Mouse (Mus musculus) sigmoid colon, adult 10 weeks (tissue): Measurements from ENCODE around the gene Olfr1012. TPM values are rescaled to one million over a fixed set of nuclear protein-coding genes. Genes with fewer than 3 reads are reported as not detected.

Experiments used
- polyA plus RNA-seq: library from polyadenylated mRNA; stranded (reverse); fragments of 350-450 nt; fragmentation: Illumina TruSeq; extraction: RNeasy Lipid Tissue Mini Kit (QIAGEN cat#74804); gene quantifications from one replicate; pipeline ENCODE4 v1.2.3, GENCODE M21; 2014; ENCODE audit warnings: low read depth, low replicate concordance

The Olfr1012 gene
- not detected for polyA plus RNA-seq

DNA sequence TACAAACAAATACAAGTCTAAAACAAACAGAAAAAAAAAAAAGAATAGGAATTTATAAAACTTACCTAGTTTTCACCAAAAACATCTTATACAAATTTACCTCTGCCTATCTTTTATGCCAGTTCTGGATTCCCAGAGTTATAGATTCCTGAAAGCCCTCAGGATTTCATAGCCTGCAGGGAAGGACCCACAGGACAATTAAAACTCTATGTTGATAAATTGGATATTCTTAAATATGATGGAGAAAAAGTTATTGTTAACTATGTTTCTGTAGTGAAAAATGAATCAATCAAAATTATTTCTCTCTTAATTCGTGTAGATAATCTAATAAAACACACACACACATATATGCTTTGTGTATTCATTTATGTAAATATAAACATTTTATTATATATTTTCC lies at the start of gene Olfr1012:
Olfr1012 (minus strand) TSS at position 101 of the 400 bp plus-strand sequence.

GRCm38 (mm10) chr2:85802444-85802843 lies 39.9 kb upstream of the Olfr1012 start, which contains the start of gene Olfr1016:
Gene Olfr1016, minus strand, starts transcription at chr2:85802544.

DNA sequence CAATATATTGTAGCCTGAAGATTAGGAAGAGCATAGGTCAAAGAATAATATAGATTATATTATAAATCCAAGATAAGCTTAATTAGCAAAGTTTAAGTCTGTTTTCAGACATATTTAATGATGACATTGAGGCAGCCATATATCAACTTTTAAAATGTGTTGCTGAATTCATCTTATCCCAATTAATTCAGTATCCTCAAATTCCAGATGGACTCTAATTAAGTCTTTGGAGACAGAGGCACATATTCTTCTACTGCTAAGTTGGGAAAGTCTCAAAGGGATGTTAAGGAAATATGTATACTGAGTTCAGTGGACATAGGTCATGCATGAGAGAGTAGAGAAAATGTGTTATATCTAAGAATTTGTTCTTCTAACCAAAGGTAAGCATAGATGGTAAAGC lies 19.2 kb upstream of the Olfr1012 start, which contains the start of gene Olfr1015:
Olfr1015 (plus strand) TSS at position 301 of the 400 bp plus-strand sequence.

GRCm38 (mm10) chr2:85772413-85772812 lies 9.8 kb upstream of the Olfr1012 start, which contains the start of gene Olfr1014:
Gene Olfr1014, plus strand, starts transcription at chr2:85772713.

GRCm38 (mm10) chr2:85766798-85767197 lies 4.2 kb upstream of the Olfr1012 start, which contains the start of gene Olfr1013:
Gene Olfr1013, plus strand, starts transcription at chr2:85767098.

GRCm38 (mm10) chr2:85715119-85715518 lies 47.4 kb downstream of the Olfr1012 start, which contains the start of gene Olfr1009:
Gene Olfr1009, plus strand, starts transcription at chr2:85715419.

Other genes starting within 250 kb of the Olfr1012 start
- not detected for gene 4833423E24Rik, start 243.7 kb downstream of the Olfr1012 start, polyA plus RNA-seq
- not detected for gene Olfr996, start 183.6 kb downstream of the Olfr1012 start, polyA plus RNA-seq
- gene Olfr998, start 173.8 kb downstream of the Olfr1012 start, polyA plus RNA-seq, result not detected
- gene Olfr1000, start 150.9 kb downstream of the Olfr1012 start, polyA plus RNA-seq, result not detected
- not detected for gene Olfr1002, start 112.1 kb downstream of the Olfr1012 start, polyA plus RNA-seq
- gene Olfr154, start 98.3 kb downstream of the Olfr1012 start, polyA plus RNA-seq, result not detected
- not detected for gene Olfr1006, start 84.0 kb downstream of the Olfr1012 start, polyA plus RNA-seq
- gene Olfr1008, start 73.3 kb downstream of the Olfr1012 start, polyA plus RNA-seq, result not detected
- not detected for gene Olfr1009, start 47.3 kb downstream of the Olfr1012 start, polyA plus RNA-seq
- not detected for gene Olfr1013, start 4.3 kb upstream of the Olfr1012 start, polyA plus RNA-seq
- gene Olfr1014, start 9.9 kb upstream of the Olfr1012 start, polyA plus RNA-seq, result not detected
- gene Olfr1015, start 19.3 kb upstream of the Olfr1012 start, polyA plus RNA-seq, result not detected
- gene Olfr1016, start 39.8 kb upstream of the Olfr1012 start, polyA plus RNA-seq, result not detected
- gene Olfr1018, start 55.7 kb upstream of the Olfr1012 start, polyA plus RNA-seq, result not detected
- not detected for gene Olfr1019, start 82.7 kb upstream of the Olfr1012 start, polyA plus RNA-seq
- gene Olfr1020, start 84.3 kb upstream of the Olfr1012 start, polyA plus RNA-seq, result not detected
- gene Olfr1022, start 105.8 kb upstream of the Olfr1012 start, polyA plus RNA-seq, result not detected
- gene Olfr1023, start 122.9 kb upstream of the Olfr1012 start, polyA plus RNA-seq, result not detected
- gene Olfr1024, start 142.3 kb upstream of the Olfr1012 start, polyA plus RNA-seq, result not detected
- gene Olfr1025-ps1, start 152.4 kb upstream of the Olfr1012 start, polyA plus RNA-seq, result not detected
- gene Olfr1026, start 158.8 kb upstream of the Olfr1012 start, polyA plus RNA-seq, result not detected
- gene Olfr1028, start 187.7 kb upstream of the Olfr1012 start, polyA plus RNA-seq, result not detected
- 0.09 TPM for gene Olfr1029, start 211.1 kb upstream of the Olfr1012 start, polyA plus RNA-seq
- not detected for gene Olfr1030, start 216.5 kb upstream of the Olfr1012 start, polyA plus RNA-seq
- gene Olfr1031, start 227.5 kb upstream of the Olfr1012 start, polyA plus RNA-seq, result not detected
- gene Olfr1032, start 242.8 kb upstream of the Olfr1012 start, polyA plus RNA-seq, result not detected